8 mouse cellular contexts compared by ENCODE assay signal in genomic region chr7:127014320-127014719, GRCm38 (mm10). TPM values are rescaled to one million over a fixed set of nuclear protein-coding genes. Genes with fewer than 3 reads are reported as not detected.
DNase-seq lines count a peak whose midpoint lies in the region; ATAC-seq and TF ChIP-seq lines count a peak whose summit lies in the region.

Mvp (minus strand) TSS chr7:127014621.

- H3K36me3 ChIP-seq in embryonic facial prominence, embryonic 10.5 days (replicated peaks), result peaks cover 51% of the 10 kb centered on the region
- H3K36me3 ChIP-seq in heart, adult 2 months (ENCODE audit: control insufficient read depth, insufficient read depth, low read length), result peaks cover 5% of the 10 kb centered on the region
- H3K36me3 ChIP-seq in lung, embryonic 15.5 days, result peaks cover 18% of the 10 kb centered on the region

- H3K27me3 ChIP-seq in embryonic facial prominence, embryonic 10.5 days (replicated peaks; ENCODE audit: low read depth, poor library complexity, severe bottlenecking), result no peaks in the 10 kb centered on the region
- H3K27me3 ChIP-seq in heart, adult 2 months (ENCODE audit: control insufficient read depth, insufficient read depth, low read length), result no peaks in the 10 kb centered on the region
- no peaks in the 10 kb centered on the region for H3K27me3 ChIP-seq in lung, embryonic 15.5 days

- TF ChIP-seq EP300 in heart, adult 2 months (IDR thresholded peaks at IDR 0.05; ENCODE audit: insufficient read depth, low read depth, low read length), result no peak

- ATAC-seq in lung, embryonic 15.5 days (ENCODE audit: borderline replicate concordance, extremely low read depth, low FRiP score, low TSS enrichment), result peak; percentile 12; the same call in 1 of the 2 replicates

- peak within 1 kb of the TSS; percentile 71 for H3K9ac ChIP-seq in heart, adult 2 months (ENCODE audit: low read depth, low read length)
- peak within 1 kb of the TSS; percentile 87 for H3K9ac ChIP-seq in lung, embryonic 15.5 days

- peak within 1 kb of the TSS; percentile 89 for H3K4me3 ChIP-seq in embryonic facial prominence, embryonic 10.5 days
- H3K4me3 ChIP-seq in heart, adult 2 months, result peak within 1 kb of the TSS; percentile 75
- H3K4me3 ChIP-seq in lung, embryonic 15.5 days, result peak within 1 kb of the TSS; percentile 64
- peak within 1 kb of the TSS; percentile 43 for H3K4me3 ChIP-seq in olfactory bulb, adult 2 months (ENCODE audit: insufficient read depth, low read depth, low read length)

- peak; percentile 85 for TF ChIP-seq POLR2A in heart, adult 2 months (IDR thresholded peaks at IDR 0.05; ENCODE audit: insufficient read depth, low read depth, low read length)
- TF ChIP-seq POLR2A in olfactory bulb, adult 2 months (IDR thresholded peaks at IDR 0.05; ENCODE audit: insufficient read depth, low read depth, low read length), result 0 out of 2 replicates have a peak, but pooled peaks have one; percentile 14

- H3K4me1 ChIP-seq in embryonic facial prominence, embryonic 10.5 days, result peaks cover 56% of the 10 kb centered on the region
- H3K4me1 ChIP-seq in heart, adult 2 months (ENCODE audit: control insufficient read depth, insufficient read depth, low read length), result peaks cover 16% of the 10 kb centered on the region
- H3K4me1 ChIP-seq in lung, embryonic 15.5 days, result peaks cover 53% of the 10 kb centered on the region
- peaks cover 45% of the 10 kb centered on the region for H3K4me1 ChIP-seq in olfactory bulb, adult 2 months (ENCODE audit: control insufficient read depth, insufficient read depth, low read length)

- intact Hi-C loops in heart, adult 2 months (cut with DNase I), result loop anchor here (10.0 kb wide), 1 partner anchor 180 kb away; the partner anchor contains the start of gene Cd2bp2
- intact Hi-C loops in left cerebral cortex, postnatal 14 days (cut with DNase I), result no loop called here

- peaks cover 4% of the 10 kb centered on the region; the same call in 1 of the 2 replicates for H3K79me2 ChIP-seq in heart, adult 2 months (replicated peaks; ENCODE audit: control insufficient read depth, insufficient read depth, low read length)

- no peaks in the 10 kb centered on the region for H3K9me3 ChIP-seq in embryonic facial prominence, embryonic 10.5 days
- no peaks in the 10 kb centered on the region for H3K9me3 ChIP-seq in lung, embryonic 15.5 days

- WGBS in embryonic facial prominence, embryonic 10.5 days, result 53% methylated on average over 11 of the region's 11 CpGs
- 5% methylated on average over 11 of the region's 11 CpGs for WGBS in heart, adult 2 months
- 18% methylated on average over 11 of the region's 11 CpGs for whole genome bisulfite sequencing in lung, embryonic 15.5 days
- 67% methylated on average over 11 of the region's 11 CpGs for WGBS in olfactory bulb, adult 2 months

- peak within 1 kb of the TSS; percentile 88 for H3K4me2 ChIP-seq in lung, embryonic 15.5 days

- peak within 1 kb of the TSS; percentile 97 for H3K27ac ChIP-seq in embryonic facial prominence, embryonic 10.5 days (replicated peaks)
- H3K27ac ChIP-seq in heart, adult 2 months, result peak within 1 kb of the TSS; percentile 95
- H3K27ac ChIP-seq in lung, embryonic 15.5 days, result peak within 1 kb of the TSS; percentile 37
- H3K27ac ChIP-seq in olfactory bulb, adult 2 months (ENCODE audit: insufficient read depth, low read depth, low read length), result no peak within 1 kb of the TSS

- DNase-seq in CD4-positive helper T cell, adult 2 months (ENCODE audit: low read depth, low spot score), result peak; percentile 85
- DNase-seq in adipocyte (ENCODE audit: low spot score), result peak; percentile 76
- DNase-seq in embryonic facial prominence, embryonic 10.5 days (ENCODE audit: low spot score), result peak; percentile 61
- peak; percentile 85 to 88 for DNase-seq in heart, adult 2 months
- peak; percentile 86 for DNase-seq in kidney, adult 18-20 months
- DNase-seq in left cerebral cortex, postnatal 14 days (ENCODE audit: low spot score in 2 of 2), result no peak

- TF ChIP-seq CTCF in heart, adult 2 months (IDR thresholded peaks at IDR 0.05), result no peak
- TF ChIP-seq CTCF in olfactory bulb, adult 2 months (IDR thresholded peaks at IDR 0.05; ENCODE audit: insufficient read depth, low read depth, low read length), result no peak

RNA-seq across cellular contexts. Expression of gene Mvp, which starts in this region (rescaled TPM):
- polyA plus RNA-seq in embryonic facial prominence, embryonic 10.5 days (2016; fragmentation: Nextera tagmentation; extraction: Ambion mirVana), result 4.1 TPM in 2 replicates
- 10 to 100 TPM; 50.4 to 59.1 TPM for total RNA-seq in heart, adult 2 months (2021)
- 48.8 and 50.7 TPM in 2 replicates for polyA plus RNA-seq in heart, adult 2 months (2012; rRNA removed)
- polyA plus RNA-seq in lung, embryonic 15.5 days (2015; fragmentation: Nextera tagmentation; extraction: Ambion mirVana), result 13.0 and 13.9 TPM in 2 replicates
- not detected in 2 replicates for polyA plus RNA-seq in olfactory bulb, adult 2 months (2012; ENCODE audit: insufficient read depth, insufficient read length, low replicate concordance, missing spikeins)
- 1 to 10 TPM; 4.9 to 5.1 TPM for total RNA-seq in left cerebral cortex, postnatal 14 days (2021)

Comparison
In these comparisons a context has a peak if more than half of its experiments do, and no peak if none do; other contexts are left out.
1. RNA of gene Mvp (total RNA-seq): 50.4 to 59.1 TPM in heart, adult 2 months; 4.9 to 5.1 TPM in left cerebral cortex, postnatal 14 days; every median in the first group is over 4 times any median in the second.
2. DNase-seq: peak in CD4-positive helper T cell, adult 2 months (single experiment), adipocyte (single experiment), embryonic facial prominence, embryonic 10.5 days (single experiment), heart, adult 2 months (2 of 2) and kidney, adult 18-20 months (single experiment); none in left cerebral cortex, postnatal 14 days (0 of 2).
3. Peak in every context shown above with its lines, with median percentiles within 50 percentile points of each other: H3K4me3 ChIP-seq.